Mouse (Mus musculus): Measurements from ENCODE around the gene Hspg2. TPM values are rescaled to one million over a fixed set of nuclear protein-coding genes. Genes with fewer than 3 reads are reported as not detected.

The Hspg2 gene
- total and polyA plus RNA-seq, 3 experiments, result 114 to 190 (median 174) TPM

DNA sequence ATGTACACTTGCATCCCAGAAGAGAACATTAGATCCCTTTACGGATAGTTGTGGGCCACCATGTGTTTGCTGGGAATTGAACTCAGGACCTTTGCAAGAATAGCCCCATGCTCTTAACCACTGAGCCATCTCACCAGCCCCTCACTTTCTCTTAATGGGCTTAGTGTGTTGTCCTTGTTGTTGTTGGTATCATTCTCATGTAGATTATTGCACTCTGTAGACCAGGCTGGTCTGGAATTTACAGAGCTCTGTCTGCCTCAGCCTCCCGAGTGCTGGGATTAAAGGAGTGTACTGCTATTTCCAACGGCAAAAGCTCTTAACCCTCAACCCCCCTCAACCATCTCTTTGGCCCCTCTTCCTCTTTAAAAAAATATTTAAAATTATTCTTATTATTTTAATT, 121.0 kb downstream of the Hspg2 start:
- 82% methylated on average over 3 of the region's 3 CpGs for WGBS
- no peak for DNase-seq
- intact Hi-C loops (cut with DNase I), result no loop called here
- Histone ChIP-seq H3K27ac (no peak overlapping the region), H3K27me3 (ENCODE audit: control insufficient read depth, insufficient read depth, low read length) (no peaks in the 10 kb centered on the region), H3K36me3 (ENCODE audit: control insufficient read depth, insufficient read depth, low read length) (no peaks in the 10 kb centered on the region), H3K79me2 (replicated peaks; ENCODE audit: control insufficient read depth, insufficient read depth, low read length) (0 out of 2 replicates have a peak, but pooled peaks cover 1% of the 10 kb centered on the region), H3K4me1 (ENCODE audit: control insufficient read depth, insufficient read depth, low read length) (no peaks in the 10 kb centered on the region), H3K4me3 (no peak overlapping the region), H3K9ac (ENCODE audit: low read depth, low read length) (no peak overlapping the region)
- TF ChIP-seq EP300 (IDR thresholded peaks at IDR 0.05; ENCODE audit: insufficient read depth, low read depth, low read length) (no peak), POLR2A (IDR thresholded peaks at IDR 0.05; ENCODE audit: insufficient read depth, low read depth, low read length) (no peak), CTCF (IDR thresholded peaks at IDR 0.05) (no peak)

DNA sequence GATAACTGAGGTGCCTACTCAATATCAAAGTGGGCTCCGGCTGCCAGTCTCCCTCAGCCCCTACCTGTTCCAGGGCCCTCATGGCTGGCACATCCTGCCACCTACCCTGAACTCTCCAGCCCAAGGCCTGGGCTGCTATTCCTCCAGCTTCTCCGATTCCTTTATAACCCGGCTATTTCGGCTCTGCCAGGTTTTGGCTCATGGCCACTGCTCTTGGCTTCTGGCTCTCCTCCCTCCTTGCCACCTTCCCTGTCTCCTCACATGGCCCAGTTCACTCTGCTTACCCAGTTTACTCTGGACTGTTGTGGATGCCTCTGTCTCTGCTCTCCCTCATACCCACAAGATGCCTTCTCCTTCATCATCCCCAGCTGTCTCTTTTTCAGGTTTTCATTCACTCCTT, 122.4 kb downstream of the Hspg2 start:
- TF ChIP-seq POLR2A (IDR thresholded peaks at IDR 0.05; ENCODE audit: insufficient read depth, low read depth, low read length), result no peak
- no peak for TF ChIP-seq CTCF (IDR thresholded peaks at IDR 0.05)
- no peak for TF ChIP-seq EP300 (IDR thresholded peaks at IDR 0.05; ENCODE audit: insufficient read depth, low read depth, low read length)
- H3K4me3 ChIP-seq, result no peak overlapping the region
- no peaks in the 10 kb centered on the region for H3K27me3 ChIP-seq (ENCODE audit: control insufficient read depth, insufficient read depth, low read length)
- no peak overlapping the region for H3K9ac ChIP-seq (ENCODE audit: low read depth, low read length)
- peaks cover 2% of the 10 kb centered on the region; the same call in 1 of the 2 replicates for H3K36me3 ChIP-seq (ENCODE audit: control insufficient read depth, insufficient read depth, low read length)
- intact Hi-C loops (cut with DNase I), result loop anchor here (5.0 kb wide), 1 partner anchor 234 kb away; the partner anchor contains the start of gene Cdc42
- 50% methylated on average over 4 of the region's 4 CpGs for WGBS
- H3K79me2 ChIP-seq (replicated peaks; ENCODE audit: control insufficient read depth, insufficient read depth, low read length), result 0 out of 2 replicates have a peak, but pooled peaks cover 1% of the 10 kb centered on the region
- peaks cover 3% of the 10 kb centered on the region for H3K4me1 ChIP-seq (ENCODE audit: control insufficient read depth, insufficient read depth, low read length)
- no peak overlapping the region for H3K27ac ChIP-seq
- no peak for DNase-seq

DNA sequence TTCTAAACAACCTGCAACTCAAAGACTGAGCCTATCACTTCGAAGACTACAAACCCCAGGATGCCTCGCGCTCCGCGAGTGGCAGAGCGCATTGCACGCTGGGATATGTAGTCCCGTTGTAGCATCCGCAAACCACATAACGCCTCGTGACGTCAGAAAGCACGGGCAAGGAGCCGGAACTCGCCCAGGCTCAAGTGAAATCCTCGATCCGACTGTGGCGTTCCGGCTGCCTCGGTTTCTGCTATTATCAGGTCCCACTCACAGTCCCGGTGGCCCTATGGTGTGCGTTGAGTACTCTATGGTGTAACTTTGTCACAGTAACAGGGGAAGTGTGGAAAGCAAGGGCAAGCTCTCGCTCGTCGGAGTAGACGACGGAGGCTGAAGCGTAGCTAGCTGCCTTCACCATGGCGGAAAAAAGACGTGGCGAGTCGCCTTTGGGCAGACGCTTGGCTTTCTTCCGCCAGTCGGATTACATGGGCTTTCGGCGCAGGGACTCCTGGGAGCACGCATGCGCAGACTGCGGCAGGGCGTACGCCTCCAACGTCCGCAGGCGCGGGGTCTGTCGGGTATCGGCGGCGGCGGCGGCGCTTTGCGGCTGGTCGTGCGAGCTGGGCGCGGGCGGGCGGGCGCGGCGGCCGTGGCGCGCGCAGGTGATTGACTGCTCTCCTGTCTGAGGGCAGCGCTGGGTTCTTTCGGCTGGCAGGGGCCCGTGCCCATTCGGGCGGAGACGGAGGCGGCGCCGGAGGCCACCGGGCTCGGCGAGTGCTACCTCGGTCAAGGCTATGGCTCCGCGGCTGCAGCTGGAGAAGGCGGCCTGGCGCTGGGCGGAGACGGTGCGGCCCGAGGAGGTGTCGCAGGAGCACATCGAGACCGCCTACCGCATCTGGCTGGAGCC, 125.3 kb downstream of the Hspg2 start, which contains the start of gene Usp48:
Usp48 (plus strand) TSS at position 155 of the 895 bp plus-strand sequence.
- under 1% methylated on average over 92 of the region's 92 CpGs for WGBS
- TF ChIP-seq POLR2A (IDR thresholded peaks at IDR 0.05; ENCODE audit: insufficient read depth, low read depth, low read length) (peak; percentile 96), EP300 (IDR thresholded peaks at IDR 0.05; ENCODE audit: insufficient read depth, low read depth, low read length) (peak; percentile 71), CTCF (IDR thresholded peaks at IDR 0.05) (no peak)
- Histone ChIP-seq H3K4me3 (peak within 1 kb of the TSS; percentile 99), H3K36me3 (ENCODE audit: control insufficient read depth, insufficient read depth, low read length) (peaks cover 2% of the 10 kb centered on the region; the same call in 1 of the 2 replicates), H3K27ac (peak within 1 kb of the TSS; percentile 100), H3K9ac (ENCODE audit: low read depth, low read length) (peak within 1 kb of the TSS; percentile 93), H3K4me1 (ENCODE audit: control insufficient read depth, insufficient read depth, low read length) (peaks cover 5% of the 10 kb centered on the region), H3K27me3 (ENCODE audit: control insufficient read depth, insufficient read depth, low read length) (no peaks in the 10 kb centered on the region), H3K79me2 (replicated peaks; ENCODE audit: control insufficient read depth, insufficient read depth, low read length) (peaks cover 7% of the 10 kb centered on the region)
- peak; percentile 98 to 99 for DNase-seq
- intact Hi-C loops (cut with DNase I), result loop anchor here (5.0 kb wide), 1 partner anchor 237 kb away; the partner anchor contains the start of gene Cdc42

DNA sequence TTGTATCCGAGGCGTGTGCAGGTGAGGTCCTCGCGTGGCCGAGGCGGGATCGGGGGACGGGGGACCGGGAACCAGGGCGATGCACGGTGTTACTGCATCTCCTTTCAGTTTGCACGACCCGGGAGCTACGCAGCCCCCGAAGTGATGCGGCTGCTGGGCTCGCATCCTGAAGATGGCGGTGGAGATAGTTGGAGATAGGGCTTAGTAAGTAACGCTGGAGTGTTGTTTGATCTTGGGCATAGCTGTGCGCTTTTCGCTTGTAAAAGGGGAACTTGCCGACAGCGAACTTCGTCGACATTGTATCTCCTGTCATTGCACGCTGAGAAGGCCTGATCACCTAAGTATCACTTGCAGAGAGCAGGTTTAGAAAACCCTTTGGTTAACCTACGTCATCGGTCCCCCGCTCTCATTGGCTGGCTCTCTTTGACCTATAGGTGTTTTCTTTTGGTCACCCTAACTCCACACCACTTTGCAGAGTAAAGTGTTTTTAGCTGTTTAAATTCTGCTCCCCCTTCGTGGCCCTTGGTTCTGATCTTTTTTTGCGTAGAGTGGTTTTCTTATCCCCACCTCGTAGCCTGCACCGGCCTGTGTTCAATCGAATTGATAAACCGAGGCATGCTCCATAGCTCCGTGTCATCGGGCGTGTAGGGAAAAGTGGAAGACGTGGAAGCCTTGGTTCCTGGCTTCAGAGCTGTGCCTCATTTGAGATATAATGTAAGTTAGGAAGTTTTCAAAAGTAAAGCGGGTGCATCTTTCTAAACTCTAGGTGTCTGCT, 126.1 kb downstream of the Hspg2 start:
- peak overlapping the region; percentile 99 for H3K4me3 ChIP-seq
- intact Hi-C loops (cut with DNase I), result loop anchor here (5.0 kb wide), 1 partner anchor 237 kb away; the partner anchor contains the start of gene Cdc42
- no peaks in the 10 kb centered on the region for H3K27me3 ChIP-seq (ENCODE audit: control insufficient read depth, insufficient read depth, low read length)
- peaks cover 5% of the 10 kb centered on the region for H3K4me1 ChIP-seq (ENCODE audit: control insufficient read depth, insufficient read depth, low read length)
- peaks cover 7% of the 10 kb centered on the region for H3K79me2 ChIP-seq (replicated peaks; ENCODE audit: control insufficient read depth, insufficient read depth, low read length)
- DNase-seq, result no peak
- WGBS, result 2% methylated on average over 40 of the region's 40 CpGs
- TF ChIP-seq CTCF (IDR thresholded peaks at IDR 0.05) (no peak), EP300 (IDR thresholded peaks at IDR 0.05; ENCODE audit: insufficient read depth, low read depth, low read length) (no peak), POLR2A (IDR thresholded peaks at IDR 0.05; ENCODE audit: insufficient read depth, low read depth, low read length) (no peak)
- H3K36me3 ChIP-seq (ENCODE audit: control insufficient read depth, insufficient read depth, low read length), result peaks cover 2% of the 10 kb centered on the region; the same call in 1 of the 2 replicates
- H3K27ac ChIP-seq, result peak overlapping the region; percentile 100
- peak overlapping the region; percentile 93 for H3K9ac ChIP-seq (ENCODE audit: low read depth, low read length)

DNA sequence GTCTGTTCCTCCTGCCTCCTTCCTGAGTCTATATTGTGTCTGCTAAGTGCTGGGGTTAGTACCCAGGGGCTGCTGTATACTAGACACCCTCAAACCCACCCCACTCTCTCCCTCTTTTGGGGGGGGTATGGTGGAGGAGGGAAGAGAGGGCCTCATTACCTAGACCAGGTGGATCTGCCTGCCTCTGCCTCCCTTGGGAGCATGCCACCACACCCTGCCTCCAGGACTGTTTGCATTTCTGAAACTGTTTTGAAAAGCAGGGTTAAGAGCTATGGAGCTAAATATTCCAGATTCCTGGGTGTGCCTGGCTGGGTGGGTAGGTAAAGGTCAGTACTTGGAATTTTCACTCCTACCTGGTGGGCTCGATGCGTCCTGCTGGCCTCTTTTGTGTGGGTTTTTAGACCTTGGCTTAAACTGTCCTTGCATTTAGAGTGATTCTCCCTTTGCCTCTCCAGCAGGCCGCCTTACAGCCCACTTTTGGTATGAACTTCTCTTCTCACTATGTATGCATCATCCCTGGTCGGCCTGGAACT, 128.6 kb downstream of the Hspg2 start:
- H3K9ac ChIP-seq (ENCODE audit: low read depth, low read length), result no peak overlapping the region
- H3K36me3 ChIP-seq (ENCODE audit: control insufficient read depth, insufficient read depth, low read length), result peaks cover 2% of the 10 kb centered on the region; the same call in 1 of the 2 replicates
- no peaks in the 10 kb centered on the region for H3K27me3 ChIP-seq (ENCODE audit: control insufficient read depth, insufficient read depth, low read length)
- intact Hi-C loops (cut with DNase I), result no loop called here
- DNase-seq, result no peak
- peaks cover 5% of the 10 kb centered on the region for H3K4me1 ChIP-seq (ENCODE audit: control insufficient read depth, insufficient read depth, low read length)
- 95% methylated on average over 4 of the region's 4 CpGs for WGBS
- no peak overlapping the region for H3K27ac ChIP-seq
- TF ChIP-seq EP300 (IDR thresholded peaks at IDR 0.05; ENCODE audit: insufficient read depth, low read depth, low read length) (no peak), POLR2A (IDR thresholded peaks at IDR 0.05; ENCODE audit: insufficient read depth, low read depth, low read length) (no peak), CTCF (IDR thresholded peaks at IDR 0.05) (no peak)
- H3K4me3 ChIP-seq, result no peak overlapping the region
- peaks cover 8% of the 10 kb centered on the region for H3K79me2 ChIP-seq (replicated peaks; ENCODE audit: control insufficient read depth, insufficient read depth, low read length)
